Mouse (Mus musculus) megakaryocyte-erythroid progenitor cell, adult 5-6 weeks (primary cell): ENCODE data around the gene Col4a3. TPM values are rescaled to one million over a fixed set of nuclear protein-coding genes. Genes with fewer than 3 reads are reported as not detected.

Source experiments
- ATAC-seq: replicated peaks from 2 replicates; pipeline ENCODE4 v1.8.0; 2016; ENCODE audit warnings: mild to moderate bottlenecking, inconsistent platforms; ENCODE audit not compliant: severe bottlenecking, poor library complexity, low FRiP score, low TSS enrichment
- total RNA-seq, 2 experiments: library from RNA; stranded (forward) in 1 of 2; stranded (reverse) in 1 of 2; fragments of 200-1000, 215-1000 nt in 1 of 2; fragments of >200 nt in 1 of 2; fragmentation: Nextera tagmentation in 1 of 2; gene quantifications; 2 replicates each; pipeline ENCODE4 v1.2.3; 2014 to 2017

Gene Col4a3
- total RNA-seq, 2 experiments from 2014 or later, result not detected

DNA sequence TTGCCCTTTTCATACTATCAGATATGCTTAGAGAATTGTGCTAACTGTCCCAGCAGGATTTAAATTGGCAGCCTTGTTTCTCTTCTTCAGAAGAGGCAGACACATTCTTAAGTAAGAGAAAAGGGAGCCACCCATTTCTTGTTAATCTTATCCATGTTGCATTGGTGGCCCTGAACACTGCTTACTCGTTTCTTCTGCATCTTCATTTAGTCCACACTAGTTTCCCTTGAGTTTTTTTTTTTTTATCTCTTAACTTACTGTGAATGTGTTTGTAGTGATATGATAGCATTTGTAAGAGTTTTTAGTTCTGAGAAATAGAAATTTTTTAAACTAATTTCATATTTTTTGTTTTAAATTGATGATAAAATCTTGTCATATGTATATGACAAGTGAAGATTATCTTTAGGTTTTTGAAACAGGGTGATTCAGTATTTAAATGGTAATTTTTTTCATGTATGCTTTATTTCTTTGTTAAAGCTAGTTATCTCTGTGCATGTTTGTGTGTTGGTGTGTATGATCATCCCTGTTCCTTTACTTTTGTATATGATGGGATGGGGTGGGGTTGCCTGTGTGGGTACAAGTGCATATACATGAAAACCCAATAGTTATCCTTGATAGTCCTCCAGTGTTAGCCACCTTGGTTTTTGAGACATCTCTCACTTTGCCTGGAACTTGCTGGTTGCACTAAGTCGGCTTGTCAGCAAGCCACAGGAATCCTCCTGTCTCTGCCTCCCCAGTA is 161.2 kb downstream of the Col4a3 start:
- peak; percentile 76 for ATAC-seq

DNA sequence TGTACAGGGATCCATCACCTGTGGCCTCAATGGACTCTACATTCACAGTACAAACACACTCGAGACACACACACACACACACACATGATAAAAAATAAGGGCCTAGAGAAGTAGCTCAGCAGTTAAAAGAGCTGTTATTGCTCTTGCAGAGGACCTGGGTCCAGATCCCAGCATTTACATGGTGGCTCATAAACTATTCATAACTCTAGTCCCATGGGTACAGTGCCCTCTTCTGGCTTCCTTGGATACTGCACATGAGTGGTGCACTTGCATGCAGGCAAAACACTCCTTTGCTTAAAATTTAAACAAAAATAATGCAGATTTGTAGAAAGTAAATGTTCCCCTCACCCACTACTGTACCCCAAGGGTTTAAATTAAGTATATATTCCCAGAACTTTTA is 172.8 kb downstream of the Col4a3 start:
- ATAC-seq, result peak; percentile 54; the same call in 1 of the 2 replicates

DNA sequence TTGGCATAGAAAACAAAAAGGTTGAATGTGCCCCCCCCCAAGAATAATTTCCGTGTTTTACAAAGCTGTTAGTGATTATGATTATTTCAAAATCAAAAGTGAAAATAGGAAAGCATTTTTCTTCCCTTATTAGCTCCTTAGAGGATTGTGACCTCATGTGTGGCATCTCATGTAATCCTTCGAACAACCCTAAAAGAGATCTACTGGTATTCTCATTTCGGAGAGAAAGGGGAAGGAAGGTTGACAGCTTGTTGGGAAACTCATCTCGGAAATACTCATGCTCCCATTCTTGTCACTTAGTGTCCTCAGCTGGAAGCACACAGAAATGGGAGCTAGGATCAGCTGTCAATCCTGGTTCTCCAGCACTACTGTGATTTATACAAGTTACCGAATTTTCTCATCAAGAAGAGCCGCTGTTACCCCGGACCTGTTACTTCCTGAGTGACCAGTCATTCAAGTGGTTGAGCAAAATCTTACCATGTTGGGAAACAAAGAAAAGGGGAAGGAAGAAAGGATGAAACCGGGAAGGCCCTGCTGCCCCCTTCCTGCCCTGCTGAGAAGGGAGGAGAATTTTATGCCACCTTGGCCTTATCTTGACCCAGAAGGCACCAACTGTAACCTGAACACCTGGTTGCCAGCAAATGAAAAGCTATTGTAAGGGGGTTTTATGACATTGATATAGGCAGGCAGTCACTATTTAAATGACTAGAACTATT is 174.9 kb downstream of the Col4a3 start:
- ATAC-seq, result no peak

DNA sequence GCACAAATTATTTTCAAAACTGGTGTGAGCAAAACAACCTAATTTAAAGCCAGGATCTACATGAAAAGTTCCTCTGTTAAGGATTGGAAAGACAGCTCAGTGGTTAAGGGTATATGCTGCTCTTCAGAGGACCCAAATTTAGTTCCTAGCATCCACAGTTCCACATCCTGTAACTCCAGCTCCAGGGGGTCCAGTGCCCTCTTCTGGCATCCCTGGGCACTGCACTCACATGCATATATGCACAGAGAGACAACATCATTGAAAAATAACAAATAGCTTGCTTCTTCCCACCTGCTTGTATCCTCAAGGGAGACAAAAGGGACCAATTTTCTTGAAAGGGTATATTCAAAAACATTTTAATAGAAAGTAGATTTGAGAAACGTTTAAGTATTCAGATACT is 175.6 kb downstream of the Col4a3 start:
- no peak for ATAC-seq

DNA sequence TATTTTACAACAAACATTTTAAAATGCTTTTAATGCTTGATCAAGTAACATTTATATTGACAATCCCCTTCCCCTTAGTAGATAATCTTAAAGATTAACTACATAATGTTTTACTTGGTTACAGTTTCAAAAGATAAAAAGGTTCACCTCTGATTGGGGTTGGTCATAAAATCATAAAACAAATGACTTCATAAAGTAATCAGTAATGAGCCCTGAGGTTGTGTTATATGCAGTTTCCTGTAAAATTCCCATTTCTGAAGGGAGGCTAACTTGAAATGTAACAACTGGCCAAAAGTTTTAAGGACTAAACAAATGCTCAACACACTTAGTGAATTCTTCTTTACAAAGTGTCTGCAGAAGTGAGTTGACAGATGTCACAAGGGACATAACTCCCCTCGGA is 179.5 kb downstream of the Col4a3 start:
- ATAC-seq, result no peak

DNA sequence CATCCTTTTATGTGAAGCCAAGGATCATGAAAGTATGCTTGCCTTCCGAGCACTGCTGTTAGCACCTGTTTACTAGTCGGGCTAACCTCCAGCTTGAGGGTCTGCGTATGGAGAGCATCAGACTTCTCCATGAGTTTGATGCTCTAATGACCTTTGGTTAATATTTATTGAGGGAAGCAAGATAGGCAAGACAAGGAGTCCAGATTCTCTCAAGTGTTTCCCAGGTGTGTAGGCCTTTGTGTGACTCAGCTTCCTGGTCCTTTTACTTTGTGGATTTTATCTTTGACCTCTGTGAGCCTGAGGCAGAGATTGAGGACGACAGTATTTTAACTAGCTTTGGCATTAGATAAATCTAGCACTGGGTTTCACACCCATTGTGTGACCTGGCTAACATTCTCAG is 179.9 kb downstream of the Col4a3 start:
- ATAC-seq, result no peak

DNA sequence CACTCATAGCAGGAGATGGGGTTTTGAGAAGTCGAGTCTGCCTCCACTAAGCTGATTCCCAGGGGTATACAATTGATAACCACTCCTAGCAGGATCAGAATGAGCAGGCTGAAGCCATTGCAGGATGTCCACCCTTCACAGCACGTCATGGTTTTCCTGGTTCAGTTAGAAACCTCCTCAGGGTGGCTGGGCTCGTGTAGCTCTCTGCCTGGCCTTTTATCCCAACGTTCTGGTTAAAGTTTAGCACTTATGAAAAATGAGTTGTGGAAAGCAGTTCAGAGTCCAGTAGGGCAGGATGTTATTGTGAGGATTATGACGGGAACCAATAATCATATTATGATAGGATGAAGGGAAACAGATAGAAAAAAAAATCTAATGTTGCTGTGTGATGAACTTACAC is 181.5 kb downstream of the Col4a3 start, which contains the start of gene Tm4sf20:
Gene Tm4sf20 (minus strand): TSS at position 193 of the 400 bp plus-strand sequence.
- no peak for ATAC-seq

DNA sequence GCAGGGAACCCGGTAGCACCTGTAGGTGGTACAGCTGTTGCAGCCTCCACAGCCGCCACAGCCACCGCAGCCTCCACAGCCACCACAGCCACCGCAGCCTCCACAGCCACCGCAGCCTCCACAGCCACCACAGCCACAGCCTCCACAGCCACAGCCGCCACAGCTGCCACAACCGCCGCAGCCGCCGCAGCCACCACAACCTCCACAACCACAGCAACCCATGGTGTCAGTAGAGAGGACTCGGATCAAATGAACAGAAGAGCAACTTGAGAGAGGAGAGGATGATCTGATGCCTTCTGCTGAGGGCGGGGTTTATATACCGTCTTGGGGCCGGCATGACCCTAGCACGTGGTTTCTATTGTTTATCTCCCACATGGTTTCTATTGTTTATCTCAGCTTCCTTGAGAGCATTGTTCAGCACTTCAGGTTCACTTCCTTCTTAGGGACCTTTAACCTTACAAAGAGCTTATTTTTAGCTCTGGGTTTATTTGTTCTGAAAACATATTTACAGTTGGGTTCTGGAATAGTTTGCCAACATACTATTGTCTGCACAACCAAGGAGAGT is 184.4 kb downstream of the Col4a3 start, which contains the start of gene Gm47791:
Gene Gm47791 (minus strand): TSS at position 222 of the 565 bp plus-strand sequence.
- ATAC-seq, result no peak

Other genes with a start within 250 kb of the Col4a3 start
- gene Col4a4, start 72 bp upstream of the Col4a3 start, total RNA-seq (2014; fragmentation: Nextera tagmentation), result not detected in 2 replicates
- gene Col4a4, start 72 bp upstream of the Col4a3 start, total RNA-seq (2017), result not detected in 2 replicates
- 106 and 145 TPM in 2 replicates for gene Mff, start 138.0 kb downstream of the Col4a3 start, total RNA-seq (2014; fragmentation: Nextera tagmentation)
- 77.1 and 95.3 TPM in 2 replicates for gene Mff, start 138.0 kb downstream of the Col4a3 start, total RNA-seq (2017)
- gene Tm4sf20, start 181.5 kb downstream of the Col4a3 start, total RNA-seq (2014; fragmentation: Nextera tagmentation), result not detected in 2 replicates
- gene Tm4sf20, start 181.5 kb downstream of the Col4a3 start, total RNA-seq (2017), result not detected in 2 replicates
- gene Gm47791, start 184.3 kb downstream of the Col4a3 start, total RNA-seq (2014; fragmentation: Nextera tagmentation), result not detected in 2 replicates
- not detected in 2 replicates for gene Gm47791, start 184.3 kb downstream of the Col4a3 start, total RNA-seq (2017)